Mouse (Mus musculus) adrenal gland, adult 18-20 months (tissue): ENCODE data around the gene Zfp523. TPM values are rescaled to one million over a fixed set of nuclear protein-coding genes. Genes with fewer than 3 reads are reported as not detected.

Experiments
- DNase-seq, 2 experiments: peaks; one replicate each; pipeline ENCODE4 v3.0.0; 2021 to 2022; ENCODE audit warnings: low spot score in 2 of 2
- total RNA-seq, 2 experiments: library from RNA; stranded (reverse); gene quantifications; 1 replicate in 1 of 2; 2 replicates in 1 of 2; pipeline ENCODE4 v1.2.3; 2021

Gene Zfp523
- total RNA-seq, 2 experiments from 2014 or later, result 36.1 to 36.5 TPM

DNA sequence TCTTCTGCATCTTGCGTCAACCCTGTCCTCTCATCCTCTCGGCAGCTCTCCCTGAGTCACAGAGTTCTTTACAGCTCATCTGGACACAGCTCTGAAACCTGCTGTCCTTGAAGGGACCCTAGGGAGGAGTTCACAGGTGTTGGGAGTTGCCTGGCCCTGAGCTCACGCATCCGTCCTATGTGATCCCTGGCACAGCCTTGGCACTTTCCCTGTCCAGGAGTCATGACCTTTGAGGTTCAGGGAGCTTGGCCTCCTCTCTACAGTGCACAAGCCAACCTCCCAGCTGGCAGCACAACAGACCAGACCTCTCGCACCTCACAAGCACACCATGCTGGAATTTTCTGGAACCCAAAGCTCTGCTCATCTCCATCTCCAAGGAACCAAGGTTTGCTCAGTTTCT is 63.9 kb downstream of the Zfp523 start:
- no peak for DNase-seq

DNA sequence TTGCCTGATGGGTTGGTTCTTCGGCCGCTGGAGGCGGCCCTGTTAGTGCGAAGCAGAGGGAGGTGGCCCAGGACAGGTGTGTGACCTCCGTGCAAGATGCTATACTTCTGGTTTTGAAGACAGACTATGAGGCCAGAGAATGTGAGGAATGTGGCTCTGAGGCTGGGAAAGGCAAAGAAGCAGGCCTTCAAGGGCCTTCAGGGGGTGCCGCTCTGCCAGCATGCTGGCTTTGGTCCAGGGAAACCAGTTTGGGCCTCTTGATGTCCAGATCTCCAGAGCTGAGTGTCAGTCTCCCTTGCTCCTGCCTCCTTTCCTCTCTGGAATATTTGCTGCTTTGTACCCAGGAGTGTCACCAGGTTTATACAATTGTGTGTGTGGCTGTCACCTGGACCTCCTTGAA is 65.4 kb downstream of the Zfp523 start:
- DNase-seq, result no peak

DNA sequence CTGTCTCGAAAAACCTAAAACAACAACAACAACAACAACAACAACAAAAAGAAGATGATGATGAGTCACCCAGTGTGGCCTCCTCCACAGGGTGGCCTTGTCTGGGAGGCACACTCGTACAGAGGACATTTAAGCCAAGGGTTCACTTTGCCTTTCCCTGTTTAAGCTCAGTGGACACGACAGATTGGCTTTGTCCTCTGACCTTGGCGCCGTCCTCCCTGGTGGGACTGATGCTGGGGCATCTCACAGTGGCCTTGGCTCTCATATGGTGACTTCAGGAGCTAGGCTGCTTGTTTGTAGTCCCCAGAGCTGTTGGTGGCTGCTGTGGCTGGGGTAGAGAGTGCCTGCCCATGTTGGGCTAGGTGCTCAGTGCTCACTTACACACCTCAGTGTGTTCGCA is 67.3 kb downstream of the Zfp523 start:
- no peak for DNase-seq

DNA sequence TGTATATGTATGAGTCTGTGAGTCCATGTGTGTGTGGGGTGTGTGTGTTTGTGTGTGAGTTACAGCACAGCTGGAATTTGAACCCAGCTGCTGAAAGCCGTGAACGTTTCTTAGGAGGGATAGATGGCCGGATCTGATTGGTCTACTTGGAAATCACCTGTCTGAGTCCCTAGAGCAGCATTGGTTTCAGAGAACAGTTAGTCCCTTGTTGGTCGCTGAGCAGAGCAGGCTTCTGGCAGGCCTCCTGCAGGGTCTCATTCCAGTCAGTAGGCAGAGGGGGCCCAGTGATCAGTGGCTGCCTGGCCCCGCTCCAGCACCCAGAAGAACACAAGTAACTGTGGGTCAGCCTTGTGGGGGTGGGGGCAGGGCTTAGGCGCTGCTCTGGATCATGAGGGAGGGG is 67.8 kb downstream of the Zfp523 start:
- no peak for DNase-seq

DNA sequence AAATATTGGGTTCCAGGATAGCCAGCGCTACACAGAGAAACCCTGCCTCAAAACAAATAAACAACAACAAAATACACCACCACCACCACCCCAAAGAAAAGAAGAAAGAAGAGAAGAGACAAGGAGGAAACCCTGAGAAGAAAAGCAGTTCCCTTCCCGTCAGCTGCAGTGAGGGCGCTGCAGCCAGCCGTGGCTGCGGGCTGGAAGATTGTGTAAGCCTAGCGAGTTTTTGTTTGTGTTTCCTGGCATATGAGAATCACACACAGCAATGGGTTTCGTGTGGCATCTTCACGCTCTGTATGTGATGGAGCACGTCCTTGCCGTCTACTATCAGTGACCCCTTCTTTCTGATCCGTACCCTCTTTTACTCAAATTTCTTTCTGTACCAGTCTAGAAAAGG is 69.7 kb downstream of the Zfp523 start:
- no peak for DNase-seq

DNA sequence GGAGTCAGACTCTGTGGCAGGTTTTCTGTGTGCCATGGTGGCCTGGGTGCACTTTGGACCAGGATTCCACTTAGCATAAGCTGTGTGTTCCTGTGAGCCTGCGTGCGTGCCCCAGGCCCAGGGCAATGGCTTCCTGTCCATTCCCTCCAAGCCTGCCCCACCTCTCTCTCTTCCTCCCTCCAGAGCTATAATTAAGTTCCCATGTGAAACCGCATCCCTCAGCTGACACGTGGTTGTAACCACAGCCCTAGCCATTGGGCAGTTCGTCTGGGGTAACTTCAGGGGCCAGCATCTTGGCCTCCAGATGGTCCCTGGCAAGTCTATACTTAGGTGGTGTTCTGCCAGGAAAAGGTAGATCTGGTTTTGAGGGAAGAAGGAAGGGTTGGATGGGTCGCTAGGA is 70.7 kb downstream of the Zfp523 start:
- DNase-seq, result no peak

DNA sequence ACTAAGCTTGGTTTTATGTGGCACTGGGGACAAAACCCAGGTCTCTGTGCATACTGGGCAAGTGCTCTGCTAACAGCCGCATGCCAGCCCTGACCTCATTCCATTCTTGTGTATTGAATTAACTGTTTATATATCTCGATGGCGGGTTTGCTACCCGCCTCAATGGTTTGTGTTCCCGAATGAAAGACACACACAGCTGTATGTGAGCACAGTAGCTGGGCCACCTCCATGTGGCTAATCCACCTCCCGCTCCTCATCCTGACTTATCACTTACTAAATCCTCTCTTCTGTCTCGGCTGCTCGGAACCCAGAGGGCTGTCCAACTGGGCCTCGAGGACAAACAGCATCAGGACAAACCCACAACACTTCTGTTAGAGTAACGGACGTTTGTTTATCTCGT is 72.1 kb downstream of the Zfp523 start:
- no peak for DNase-seq

DNA sequence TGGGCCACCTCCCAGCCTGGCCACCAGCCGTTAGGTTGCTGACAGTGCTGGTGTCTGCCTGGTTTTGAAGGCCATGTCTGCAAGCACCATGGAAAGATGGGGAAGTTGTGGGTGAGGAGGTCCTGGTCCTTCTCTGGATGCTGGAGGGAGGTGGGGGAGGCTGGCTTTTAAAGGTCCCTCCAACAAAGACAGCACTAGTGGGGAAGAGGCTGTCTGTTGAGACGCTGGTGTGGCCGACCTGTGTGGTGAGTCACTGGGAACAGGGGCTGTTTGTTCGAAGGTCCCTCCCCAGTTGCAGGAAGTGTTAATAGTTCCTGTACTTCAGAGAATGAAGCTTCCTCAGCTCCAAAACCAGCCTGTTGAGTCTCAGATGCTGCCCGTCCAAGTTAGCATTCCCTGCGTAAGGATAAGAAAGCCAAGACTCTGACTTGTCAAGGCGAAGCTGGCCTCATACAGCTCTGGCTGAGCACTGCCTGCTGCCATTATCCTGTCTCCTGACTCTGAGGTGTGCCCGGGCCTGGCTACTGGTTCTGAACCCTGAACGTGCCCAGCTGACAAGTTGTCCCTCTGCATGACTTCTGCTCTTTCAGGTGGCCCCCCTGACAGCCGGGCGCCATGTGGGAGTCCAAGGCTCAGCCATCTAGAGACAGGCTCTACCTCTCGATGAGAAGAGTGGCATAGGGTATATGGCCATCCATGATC is 74.8 kb downstream of the Zfp523 start:
- no peak for DNase-seq

DNA sequence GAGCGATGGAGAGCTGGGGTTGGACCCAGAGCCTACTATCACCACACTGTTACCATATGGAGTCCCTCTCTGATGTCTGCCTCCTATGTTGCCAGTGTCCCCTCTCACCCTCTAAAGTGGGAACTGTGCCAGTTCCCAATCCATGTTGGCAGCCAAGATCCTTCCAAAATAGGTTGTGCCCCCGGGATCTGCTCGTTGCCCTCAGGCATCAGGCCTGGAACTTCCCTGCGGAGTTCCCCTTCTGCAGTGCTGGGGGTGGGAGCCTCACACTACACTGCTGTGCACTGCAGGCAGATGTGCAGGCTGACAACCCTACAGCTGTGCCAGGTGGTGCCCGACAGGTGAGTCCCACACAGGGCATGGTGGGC is 75.3 kb downstream of the Zfp523 start:
- DNase-seq, result no peak

DNA sequence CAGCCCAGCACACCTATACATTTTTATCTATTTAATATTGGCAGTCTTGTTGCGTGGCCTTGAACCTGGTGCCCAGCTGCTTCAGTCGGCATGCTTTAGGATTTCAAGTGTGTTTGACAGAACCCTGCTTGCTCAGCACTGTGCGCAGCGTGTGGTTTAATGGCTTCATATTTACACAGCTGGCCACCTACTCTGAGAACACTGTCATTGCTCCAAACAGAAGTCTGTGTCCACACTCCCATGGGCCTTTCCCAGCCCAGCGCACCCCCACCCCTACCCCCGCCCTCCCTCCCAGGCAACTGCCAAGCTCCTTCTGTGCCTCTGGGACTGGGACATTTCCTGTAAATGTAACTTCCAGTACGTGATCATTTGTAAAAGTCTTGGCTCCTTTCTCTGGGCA is 76.3 kb downstream of the Zfp523 start:
- DNase-seq, result no peak

DNA sequence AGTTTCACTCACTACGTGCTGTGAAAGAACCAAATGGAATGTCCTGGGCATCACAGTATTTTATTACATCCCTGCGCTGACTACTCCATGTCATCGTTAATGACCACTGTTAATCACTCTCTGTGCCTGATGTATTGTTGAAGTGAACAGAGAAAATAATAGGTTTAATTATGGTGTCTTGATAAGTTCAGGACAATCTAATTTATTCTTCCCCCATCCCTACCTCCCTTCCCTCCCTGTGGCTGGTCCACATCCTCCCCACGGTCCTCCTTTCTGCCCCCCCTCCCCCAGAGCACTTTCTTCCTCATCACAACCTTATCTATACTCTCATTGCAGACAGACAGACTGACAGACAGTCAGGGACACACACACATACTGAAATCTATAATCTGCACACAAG is 77.9 kb downstream of the Zfp523 start:
- DNase-seq, result no peak

Other genes with a start within 250 kb of the Zfp523 start
- gene Tcp11, start 96.5 kb upstream of the Zfp523 start, total RNA-seq, result not detected
- 1 to 10 TPM; 4.8 to 9.3 TPM for gene Scube3, start 35.0 kb upstream of the Zfp523 start, total RNA-seq
- 1 to 10 TPM; 1.2 to 1.3 TPM for gene Def6, start 30.6 kb downstream of the Zfp523 start, total RNA-seq
- 10 to 100 TPM; 70.6 to 70.7 TPM for gene Ppard, start 55.6 kb downstream of the Zfp523 start, total RNA-seq
- gene Fance, start 136.4 kb downstream of the Zfp523 start, total RNA-seq, result 10 to 100 TPM; 18.2 to 23.7 TPM
- gene Rpl10a, start 151.3 kb downstream of the Zfp523 start, total RNA-seq, result 100 to 1,000 TPM; 760 to 827 TPM
- gene Tead3, start 173.7 kb downstream of the Zfp523 start, total RNA-seq, result 1 to 10 TPM; 7.4 to 8.5 TPM
- not detected for gene Tulp1, start 188.1 kb downstream of the Zfp523 start, total RNA-seq